Comparison of ENCODE assay signal across 8 mouse cellular contexts in the genomic region with DNA sequence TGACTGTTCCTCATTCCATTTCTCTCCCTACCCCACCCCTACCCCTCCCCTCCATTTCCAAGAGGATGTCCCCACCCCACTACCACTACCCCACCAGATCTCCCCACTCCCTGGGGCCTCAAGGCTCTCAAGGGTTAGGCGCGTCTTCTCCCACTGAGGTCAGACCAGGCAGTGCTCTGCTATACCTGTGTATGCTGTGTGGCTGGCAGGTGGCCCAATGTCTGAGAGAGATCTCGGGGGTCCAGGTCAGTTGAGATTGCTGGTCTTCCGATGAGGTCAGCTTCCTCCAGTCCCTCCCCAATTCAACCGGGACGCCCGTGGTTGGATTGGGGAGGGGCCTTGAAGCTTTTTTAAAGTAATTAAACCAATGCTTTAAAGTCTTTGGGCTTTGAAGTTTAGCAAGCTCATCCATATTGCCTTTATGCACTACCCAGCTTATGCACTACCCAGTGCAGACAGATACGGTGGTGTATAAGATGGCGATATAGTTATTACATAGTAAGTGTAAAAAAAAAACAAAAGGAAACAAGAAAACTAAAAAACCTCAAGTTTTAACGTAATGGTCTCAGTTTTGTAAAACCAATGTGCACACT. TPM values are rescaled to one million over a fixed set of nuclear protein-coding genes. Genes with fewer than 3 reads are reported as not detected.
DNase-seq lines count a peak whose midpoint lies in the region; ATAC-seq and TF ChIP-seq lines count a peak whose summit lies in the region.

No protein-coding gene starts in this region.

- peak; percentile 10 to 18 for DNase-seq in kidney, postnatal 4 days
- DNase-seq in kidney, adult 9 months: no peak
- DNase-seq in G1E (ENCODE audit: low spot score): peak; percentile 6
- DNase-seq in spleen, adult 12 weeks (ENCODE audit: low spot score): no peak

- no peak overlapping the region for H3K9ac ChIP-seq in embryonic facial prominence, embryonic 12.5 days
- no peak overlapping the region for H3K9ac ChIP-seq in limb, embryonic 12.5 days (replicated peaks)
- H3K9ac ChIP-seq in stomach, embryonic 16.5 days (ENCODE audit: low read length): peak overlapping the region; percentile 93

- peaks cover 32% of the 10 kb centered on the region for H3K4me1 ChIP-seq in G1E (ENCODE audit: insufficient read depth, low read depth, low read length)
- H3K4me1 ChIP-seq in embryonic facial prominence, embryonic 12.5 days: 0 out of 2 replicates have a peak, but pooled peaks cover 6% of the 10 kb centered on the region
- H3K4me1 ChIP-seq in limb, embryonic 12.5 days (replicated peaks): peaks cover 9% of the 10 kb centered on the region; the same call in 1 of the 2 replicates
- peaks cover 9% of the 10 kb centered on the region; the same call in 1 of the 2 replicates for H3K4me1 ChIP-seq in stomach, embryonic 16.5 days (ENCODE audit: control insufficient read depth, insufficient read depth, low read length)

- H3K27ac ChIP-seq in embryonic facial prominence, embryonic 12.5 days: no peak overlapping the region
- H3K27ac ChIP-seq in limb, embryonic 12.5 days: no peak overlapping the region
- H3K27ac ChIP-seq in stomach, embryonic 16.5 days (ENCODE audit: low read length): no peak overlapping the region

- no peaks in the 10 kb centered on the region for H3K27me3 ChIP-seq in G1E (ENCODE audit: insufficient read depth, low read length)
- no peaks in the 10 kb centered on the region for H3K27me3 ChIP-seq in embryonic facial prominence, embryonic 12.5 days
- no peaks in the 10 kb centered on the region for H3K27me3 ChIP-seq in limb, embryonic 12.5 days
- no peaks in the 10 kb centered on the region for H3K27me3 ChIP-seq in stomach, embryonic 16.5 days (ENCODE audit: control insufficient read depth, insufficient read depth, low read length)

- peak overlapping the region; percentile 94 for H3K4me3 ChIP-seq in G1E (ENCODE audit: low read depth, low read length)
- H3K4me3 ChIP-seq in embryonic facial prominence, embryonic 12.5 days: peak overlapping the region; percentile 83
- peak overlapping the region; percentile 83 for H3K4me3 ChIP-seq in limb, embryonic 12.5 days (replicated peaks)
- peak overlapping the region; percentile 77 for H3K4me3 ChIP-seq in stomach, embryonic 16.5 days (replicated peaks; ENCODE audit: low read length)

- 76% methylated on average over 10 of the region's 10 CpGs for WGBS in embryonic facial prominence, embryonic 12.5 days
- 74% methylated on average over 10 of the region's 10 CpGs for WGBS in limb, embryonic 12.5 days
- 82% methylated on average over 10 of the region's 10 CpGs for WGBS in stomach, embryonic 16.5 days

- no peak for TF ChIP-seq CTCF in G1E (IDR thresholded peaks at IDR 0.05; ENCODE audit: low read depth, low read length)

- H3K9me3 ChIP-seq in G1E (replicated peaks): no peaks in the 10 kb centered on the region
- H3K9me3 ChIP-seq in embryonic facial prominence, embryonic 12.5 days: no peaks in the 10 kb centered on the region
- H3K9me3 ChIP-seq in limb, embryonic 12.5 days: peaks cover 7% of the 10 kb centered on the region; the same call in 1 of the 2 replicates
- H3K9me3 ChIP-seq in stomach, embryonic 16.5 days (replicated peaks; ENCODE audit: control insufficient read depth, low read length): no peaks in the 10 kb centered on the region

- peaks cover 19% of the 10 kb centered on the region for H3K36me3 ChIP-seq in G1E (replicated peaks)
- H3K36me3 ChIP-seq in embryonic facial prominence, embryonic 12.5 days: 0 out of 2 replicates have a peak, but pooled peaks cover 5% of the 10 kb centered on the region
- H3K36me3 ChIP-seq in limb, embryonic 12.5 days: peaks cover 9% of the 10 kb centered on the region
- no peaks in the 10 kb centered on the region for H3K36me3 ChIP-seq in stomach, embryonic 16.5 days (ENCODE audit: control insufficient read depth, insufficient read depth, low read length)

- H3K4me2 ChIP-seq in embryonic facial prominence, embryonic 12.5 days (replicated peaks): peak overlapping the region; percentile 59
- H3K4me2 ChIP-seq in limb, embryonic 12.5 days: peak overlapping the region; percentile 67
- peak overlapping the region; percentile 56 for H3K4me2 ChIP-seq in stomach, embryonic 16.5 days (ENCODE audit: low read depth, low read length)

- no peak for ATAC-seq in G1E (ENCODE audit: extremely low read depth, insufficient number of reproducible peaks, low FRiP score, poor library complexity, severe bottlenecking)
- no peak; the same call in 1 of the 2 replicates for ATAC-seq in embryonic facial prominence, embryonic 12.5 days (ENCODE audit: insufficient number of reproducible peaks, insufficient read depth, low FRiP score, low TSS enrichment)
- peak; percentile 43; the same call in 1 of the 2 replicates for ATAC-seq in limb, embryonic 12.5 days (ENCODE audit: insufficient number of reproducible peaks, insufficient read depth, low FRiP score, low TSS enrichment, low read depth)
- 0 out of 2 replicates have a peak, but pooled peaks have one; percentile 30 for ATAC-seq in stomach, embryonic 16.5 days (ENCODE audit: insufficient read depth, low FRiP score)
- no peak for ATAC-seq in activated CD4-positive, CD25-positive, alpha-beta regulatory T cell, adult 4 months

RNA-seq across cellular contexts. Expression of a gene that starts 0.5 kb away (rescaled TPM):
- total RNA-seq in G1E (2014; fragmentation: Nextera tagmentation) (73.4 and 75.2 TPM in 2 replicates), G1E (2017) (121 and 127 TPM in 2 replicates)
- 19.9 and 21.9 TPM in 2 replicates for polyA plus RNA-seq in G1E (2012)
- 181 and 183 TPM in 2 replicates for polyA plus RNA-seq in embryonic facial prominence, embryonic 12.5 days (2016; fragmentation: Nextera tagmentation; extraction: Ambion mirVana)
- polyA plus RNA-seq in limb, embryonic 12.5 days (2016; fragmentation: Nextera tagmentation; extraction: Ambion mirVana): 161 and 166 TPM in 2 replicates
- 127 and 147 TPM in 2 replicates for polyA plus RNA-seq in stomach, embryonic 16.5 days (2015; fragmentation: Nextera tagmentation; extraction: Ambion mirVana)
- 100 to 1,000 TPM; 173 to 174 TPM for polyA plus RNA-seq in activated CD4-positive, CD25-positive, alpha-beta regulatory T cell, adult 4 months (2017; shearing (Covaris generic))

RNA-seq across cellular contexts. Expression of a gene that starts 31.4 kb away (rescaled TPM):
- total RNA-seq in G1E (2014; fragmentation: Nextera tagmentation) (not detected in 2 replicates), G1E (2017) (0.35 TPM in 1 of 2 replicates, not detected in the other)
- polyA plus RNA-seq in G1E (2012): not detected in 2 replicates
- 15.4 and 17.9 TPM in 2 replicates for polyA plus RNA-seq in embryonic facial prominence, embryonic 12.5 days (2016; fragmentation: Nextera tagmentation; extraction: Ambion mirVana)
- 14.5 and 16.8 TPM in 2 replicates for polyA plus RNA-seq in limb, embryonic 12.5 days (2016; fragmentation: Nextera tagmentation; extraction: Ambion mirVana)
- 7.3 and 9.1 TPM in 2 replicates for polyA plus RNA-seq in stomach, embryonic 16.5 days (2015; fragmentation: Nextera tagmentation; extraction: Ambion mirVana)
- not detected for polyA plus RNA-seq in activated CD4-positive, CD25-positive, alpha-beta regulatory T cell, adult 4 months (2017; shearing (Covaris generic))

RNA-seq across cellular contexts. Expression of a gene that starts 39.6 kb away (rescaled TPM):
- total RNA-seq in G1E (2014; fragmentation: Nextera tagmentation): 7.8 and 10.3 TPM in 2 replicates
- 5.5 and 6.4 TPM in 2 replicates for total RNA-seq in G1E (2017)
- 3.5 TPM in 2 replicates for polyA plus RNA-seq in G1E (2012)
- polyA plus RNA-seq in embryonic facial prominence, embryonic 12.5 days (2016; fragmentation: Nextera tagmentation; extraction: Ambion mirVana): 11.0 and 11.4 TPM in 2 replicates
- 9.2 and 11.6 TPM in 2 replicates for polyA plus RNA-seq in limb, embryonic 12.5 days (2016; fragmentation: Nextera tagmentation; extraction: Ambion mirVana)
- 8.3 and 8.7 TPM in 2 replicates for polyA plus RNA-seq in stomach, embryonic 16.5 days (2015; fragmentation: Nextera tagmentation; extraction: Ambion mirVana)
- polyA plus RNA-seq in activated CD4-positive, CD25-positive, alpha-beta regulatory T cell, adult 4 months (2017; shearing (Covaris generic)): 1 to 10 TPM in 1 of 2 experiments, under 1 TPM in 1; 0.56 to 1.0 TPM

RNA-seq across cellular contexts. Expression of a gene that starts 47.5 kb away (rescaled TPM):
- 4.4 and 5.0 TPM in 2 replicates for total RNA-seq in G1E (2014; fragmentation: Nextera tagmentation)
- 13.8 and 14.5 TPM in 2 replicates for total RNA-seq in G1E (2017)
- 0.18 and 0.42 TPM in 2 replicates for polyA plus RNA-seq in G1E (2012)
- polyA plus RNA-seq in embryonic facial prominence, embryonic 12.5 days (2016; fragmentation: Nextera tagmentation; extraction: Ambion mirVana): 21.3 and 24.2 TPM in 2 replicates
- polyA plus RNA-seq in limb, embryonic 12.5 days (2016; fragmentation: Nextera tagmentation; extraction: Ambion mirVana): 23.5 and 24.5 TPM in 2 replicates
- polyA plus RNA-seq in stomach, embryonic 16.5 days (2015; fragmentation: Nextera tagmentation; extraction: Ambion mirVana): 105 and 120 TPM in 2 replicates
- polyA plus RNA-seq in activated CD4-positive, CD25-positive, alpha-beta regulatory T cell, adult 4 months (2017; shearing (Covaris generic)): under 1 TPM; 0.62 to 0.80 TPM

Comparison
In these comparisons a context has a peak if more than half of its experiments do, and no peak if none do; other contexts are left out.
1. DNase-seq: peak in kidney, postnatal 4 days (2 of 2) and G1E (single experiment); none in kidney, adult 9 months (single experiment) and spleen, adult 12 weeks (single experiment).
2. ATAC-seq: peak in limb, embryonic 12.5 days (single experiment) and stomach, embryonic 16.5 days (single experiment); none in G1E (single experiment), embryonic facial prominence, embryonic 12.5 days (single experiment) and activated CD4-positive, CD25-positive, alpha-beta regulatory T cell, adult 4 months (single experiment).
3. Peak in every context shown above with its lines, with median percentiles within 50 percentile points of each other: H3K4me3 ChIP-seq and H3K4me2 ChIP-seq.